Mouse (Mus musculus): ENCODE results near the gene Alg1. TPM values are rescaled to one million over a fixed set of nuclear protein-coding genes. Genes with fewer than 3 reads are reported as not detected.

Gene Alg1
- polyA plus RNA-seq (2012; rRNA removed; ENCODE audit: low replicate concordance) = 25.5 and 33.5 TPM in 2 replicates

GRCm38 (mm10) chr16:5233418-5234313 lies at the start of gene Alg1:
TSS of gene Alg1 (plus strand) at chr16:5233621.

GRCm38 (mm10) chr16:5203668-5204433 lies 29.6 kb upstream of the Alg1 start, which contains the start of gene Nagpa:
TSS of gene Nagpa (minus strand) at chr16:5204012.

GRCm38 (mm10) chr16:5222140-5222539 lies 11.3 kb upstream of the Alg1 start, which contains the start of gene AU021092:
TSS of gene AU021092 (minus strand) at chr16:5222299.

GRCm38 (mm10) chr16:5255779-5256496 lies 22.5 kb downstream of the Alg1 start, which contains the start of gene Eef2kmt:
TSS of gene Eef2kmt (minus strand) at chr16:5255983.

Other genes with a start within 250 kb of the Alg1 start
- gene Sept12, start 235.8 kb upstream of the Alg1 start, polyA plus RNA-seq (2012; rRNA removed; ENCODE audit: low replicate concordance) = not detected in 2 replicates
- 205 and 527 TPM in 2 replicates for gene Smim22, start 226.3 kb upstream of the Alg1 start, polyA plus RNA-seq (2012; rRNA removed; ENCODE audit: low replicate concordance)
- 50.5 and 84.1 TPM in 2 replicates for gene Rogdi, start 220.1 kb upstream of the Alg1 start, polyA plus RNA-seq (2012; rRNA removed; ENCODE audit: low replicate concordance)
- gene Glyr1, start 183.8 kb upstream of the Alg1 start, polyA plus RNA-seq (2012; rRNA removed; ENCODE audit: low replicate concordance) = 33.0 and 46.5 TPM in 2 replicates
- gene Ubn1, start 183.6 kb upstream of the Alg1 start, polyA plus RNA-seq (2012; rRNA removed; ENCODE audit: low replicate concordance) = 11.9 and 15.4 TPM in 2 replicates
- gene Ppl, start 101.2 kb upstream of the Alg1 start, polyA plus RNA-seq (2012; rRNA removed; ENCODE audit: low replicate concordance) = 0.37 and 0.78 TPM in 2 replicates
- gene Sec14l5, start 86.5 kb upstream of the Alg1 start, polyA plus RNA-seq (2012; rRNA removed; ENCODE audit: low replicate concordance) = 0.07 TPM in 1 of 2 replicates, not detected in the other
- gene Nagpa, start 29.6 kb upstream of the Alg1 start, polyA plus RNA-seq (2012; rRNA removed; ENCODE audit: low replicate concordance) = 32.7 and 35.2 TPM in 2 replicates
- gene AU021092, start 11.3 kb upstream of the Alg1 start, polyA plus RNA-seq (2012; rRNA removed; ENCODE audit: low replicate concordance) = 2.6 and 3.8 TPM in 2 replicates
- gene Eef2kmt, start 22.4 kb downstream of the Alg1 start, polyA plus RNA-seq (2012; rRNA removed; ENCODE audit: low replicate concordance) = 24.5 and 38.4 TPM in 2 replicates